Mouse (Mus musculus) cerebellum, adult 2 months (tissue): Measurements from ENCODE around the gene Atp2a1. TPM values are rescaled to one million over a fixed set of nuclear protein-coding genes. Genes with fewer than 3 reads are reported as not detected.

Experiments used
- DNase-seq, 2 experiments: peaks; one replicate each; pipeline ENCODE4 v3.0.0; 2021
- H3K27ac ChIP-seq: fragments of 200-500 bp; 2 replicates; pipeline ENCODE4 v1.5.1; 2012; ENCODE audit warnings: low read length, control low read depth, inconsistent platforms; ENCODE audit not compliant: insufficient read depth
- H3K27me3 ChIP-seq: fragments of 200-500 bp; 2 replicates; pipeline ENCODE4 v1.6.1; 2012; ENCODE audit warnings: inconsistent platforms, mild to moderate bottlenecking, low read length, moderate library complexity; ENCODE audit not compliant: control insufficient read depth, insufficient read depth
- H3K4me1 ChIP-seq: fragments of 200-500 bp; 2 replicates; pipeline ENCODE4 v1.6.1; 2011; ENCODE audit warnings: low read length; ENCODE audit not compliant: control insufficient read depth, insufficient read depth
- H3K4me3 ChIP-seq: fragments of 200-500 bp; replicated peaks from 2 replicates; pipeline ENCODE3; 2011; ENCODE audit warnings: mild to moderate bottlenecking, low read depth, low read length, control low read depth; ENCODE audit not compliant: insufficient read depth
- CTCF ChIP-seq: fragments of 200-500 bp; IDR thresholded peaks from 2 replicates; pipeline ENCODE4 v1.5.1; 2011; ENCODE audit warnings: low read depth, mild to moderate bottlenecking, control low read depth, low read length, moderate library complexity, borderline replicate concordance; ENCODE audit not compliant: insufficient read depth
- POLR2A ChIP-seq: fragments of 200-500 bp; IDR thresholded peaks from 2 replicates; pipeline ENCODE4 v1.6.1; 2011; ENCODE audit warnings: low read length, control low read depth, borderline replicate concordance; ENCODE audit not compliant: insufficient read depth
- WGBS: fragments of 180-500 bp; shearing (Covaris S2); methylation state at CpG from one replicate; pipeline ENCODE4 v1.1.7; 2018; 5-methylcytosine and 5-hydroxymethylcytosine counted together
- polyA plus RNA-seq: library from polyadenylated mRNA; depleted of rRNA; stranded (reverse); fragments of >200 nt; gene quantifications from 2 replicates; pipeline ENCODE4 v1.2.3, GENCODE M21; 2012

Gene Atp2a1
- polyA plus RNA-seq, 1 experiment, result 0.46 TPM

GRCm38 (mm10) chr7:126482392-126482871, 19.5 kb upstream of the Atp2a1 start:
- Histone ChIP-seq H3K27me3 (no peaks in the 10 kb centered on the region), H3K4me3 (peak overlapping the region; percentile 55), H3K27ac (no peak overlapping the region), H3K4me1 (no peaks in the 10 kb centered on the region)
- under 1% methylated on average over 23 of the region's 23 CpGs for WGBS
- DNase-seq, result peak; percentile 84 to 90
- TF ChIP-seq CTCF, result no peak
- TF ChIP-seq POLR2A, result peak; percentile 51; the same call in 1 of the 2 replicates

GRCm38 (mm10) chr7:126481699-126482098, 18.8 kb upstream of the Atp2a1 start:
- TF ChIP-seq POLR2A (no peak), CTCF (peak; percentile 22; the same call in 1 of the 2 replicates)
- no peak overlapping the region for H3K27ac ChIP-seq
- WGBS, result 24% methylated on average over 5 of the region's 5 CpGs
- DNase-seq, result no peak
- no peaks in the 10 kb centered on the region for H3K4me1 ChIP-seq
- H3K27me3 ChIP-seq, result no peaks in the 10 kb centered on the region
- no peak overlapping the region for H3K4me3 ChIP-seq

- peak within 1 kb of the TSS; percentile 83 for H3K27ac ChIP-seq
- DNase-seq, result peak; percentile 92
- WGBS, result under 1% methylated on average over 53 of the region's 53 CpGs
- TF ChIP-seq POLR2A, result peak; percentile 69; the same call in 1 of the 2 replicates
- peak; percentile 36; the same call in 1 of the 2 replicates for TF ChIP-seq CTCF
- peak within 1 kb of the TSS; percentile 72 for H3K4me3 ChIP-seq
- H3K27me3 ChIP-seq, result no peaks in the 10 kb centered on the region
- no peaks in the 10 kb centered on the region; the same call in none of the 2 replicates for H3K4me1 ChIP-seq
Measured at GRCm38 (mm10) chr7:126474993-126475581, 12.2 kb upstream of the Atp2a1 start, which contains the start of gene Sh2b1. Gene Sh2b1, minus strand, starts transcription at chr7:126475424.

- DNase-seq, result peak in 1 of 2 experiments; percentile 50
- WGBS, result under 1% methylated on average over 27 of the region's 27 CpGs
- H3K27ac ChIP-seq, result no peak overlapping the region
- TF ChIP-seq POLR2A (no peak), CTCF (no peak)
- H3K4me1 ChIP-seq, result no peaks in the 10 kb centered on the region; the same call in none of the 2 replicates
- H3K27me3 ChIP-seq, result no peaks in the 10 kb centered on the region
- peak overlapping the region; percentile 72 for H3K4me3 ChIP-seq
Measured at GRCm38 (mm10) chr7:126474486-126474955, 11.6 kb upstream of the Atp2a1 start.

- Histone ChIP-seq H3K4me3 (no peak overlapping the region), H3K27me3 (no peaks in the 10 kb centered on the region), H3K27ac (no peak overlapping the region), H3K4me1 (no peaks in the 10 kb centered on the region; the same call in none of the 2 replicates)
- WGBS, result 40% methylated on average over 9 of the region's 9 CpGs
- DNase-seq, result no peak
- no peak for TF ChIP-seq CTCF
- no peak for TF ChIP-seq POLR2A
Measured at GRCm38 (mm10) chr7:126473470-126474086, 10.7 kb upstream of the Atp2a1 start.

- Histone ChIP-seq H3K27me3 (no peaks in the 10 kb centered on the region), H3K4me3 (no peak overlapping the region), H3K27ac (no peak overlapping the region), H3K4me1 (no peaks in the 10 kb centered on the region; the same call in none of the 2 replicates)
- DNase-seq, result no peak
- TF ChIP-seq POLR2A (no peak), CTCF (no peak)
- WGBS, result 75% methylated on average over 16 of the region's 16 CpGs
Measured at GRCm38 (mm10) chr7:126472713-126473112, 9.8 kb upstream of the Atp2a1 start.

- 74% methylated on average over 13 of the region's 13 CpGs for WGBS
- Histone ChIP-seq H3K4me1 (no peaks in the 10 kb centered on the region; the same call in none of the 2 replicates), H3K27me3 (no peaks in the 10 kb centered on the region), H3K27ac (no peak overlapping the region), H3K4me3 (no peak overlapping the region)
- no peak for DNase-seq
- no peak for TF ChIP-seq POLR2A
- TF ChIP-seq CTCF, result no peak
Measured at GRCm38 (mm10) chr7:126472306-126472705, 9.4 kb upstream of the Atp2a1 start.
